In the genomic region with DNA sequence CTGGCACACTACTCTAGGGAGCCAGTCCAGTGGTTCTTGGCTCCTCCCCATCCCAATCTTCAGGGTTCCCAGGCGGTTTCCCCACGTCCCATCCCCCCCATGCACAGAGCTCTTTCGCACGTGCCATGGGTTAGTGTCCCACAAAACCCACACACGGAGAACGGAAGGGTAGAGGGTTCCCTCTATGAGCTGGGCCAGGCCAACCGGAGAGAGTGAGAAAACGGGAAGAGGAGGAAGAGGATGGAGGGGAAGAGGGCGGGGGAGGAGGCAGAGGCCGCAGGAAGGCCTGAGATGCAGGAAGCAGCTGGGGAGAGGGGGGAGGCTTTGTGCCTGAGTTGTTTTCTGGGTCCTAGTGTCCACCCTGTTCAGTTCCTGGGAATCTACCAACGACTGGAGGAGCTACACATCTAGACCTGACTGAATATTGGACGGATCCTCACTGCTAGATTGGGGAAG, we compare ENCODE assay signal across 8 mouse cellular contexts. TPM values are rescaled to one million over a fixed set of nuclear protein-coding genes. Genes with fewer than 3 reads are reported as not detected.
DNase-seq lines count a peak whose midpoint lies in the region; ATAC-seq and TF ChIP-seq lines count a peak whose summit lies in the region.

No protein-coding gene starts in this region.

- peak; percentile 67 for ATAC-seq in embryonic facial prominence, embryonic 14.5 days (ENCODE audit: low read depth)
- peak; percentile 75 for ATAC-seq in limb, embryonic 15.5 days (ENCODE audit: insufficient number of reproducible peaks, low FRiP score, low TSS enrichment, low read depth)
- ATAC-seq in midbrain, embryonic 16.5 days = peak; percentile 60

- peaks cover 38% of the 10 kb centered on the region for H3K79me2 ChIP-seq in C2C12 (ENCODE audit: control insufficient read depth, insufficient read depth)

- H3K27me3 ChIP-seq in C2C12 (ENCODE audit: control insufficient read depth, insufficient read depth, insufficient read length) = no peaks in the 10 kb centered on the region
- H3K27me3 ChIP-seq in embryonic facial prominence, embryonic 14.5 days (replicated peaks; ENCODE audit: control insufficient read depth, insufficient read depth, low read length) = no peaks in the 10 kb centered on the region
- H3K27me3 ChIP-seq in limb, embryonic 15.5 days = no peaks in the 10 kb centered on the region
- H3K27me3 ChIP-seq in midbrain, embryonic 16.5 days (ENCODE audit: control insufficient read depth, insufficient read depth, low read depth, low read length) = no peaks in the 10 kb centered on the region

- H3K79me3 ChIP-seq in C2C12 (ENCODE audit: low read depth) = peaks cover 26% of the 10 kb centered on the region

- peak overlapping the region; percentile 69 for H3ac ChIP-seq in C2C12 (ENCODE audit: control insufficient read depth, insufficient read length, low read depth)

- H3K4me3 ChIP-seq in C2C12 (ENCODE audit: insufficient read depth, poor library complexity, severe bottlenecking) = peak overlapping the region; percentile 34
- H3K4me3 ChIP-seq in bone marrow, adult 2 months (replicated peaks; ENCODE audit: control insufficient read depth, low read depth, low read length) = peak overlapping the region; percentile 78
- peak overlapping the region; percentile 91 for H3K4me3 ChIP-seq in embryonic facial prominence, embryonic 14.5 days (ENCODE audit: low read depth, low read length)
- peak overlapping the region; percentile 84 for H3K4me3 ChIP-seq in limb, embryonic 15.5 days
- peak overlapping the region; percentile 90 for H3K4me3 ChIP-seq in midbrain, embryonic 16.5 days (ENCODE audit: low read depth, low read length)

- H3K9ac ChIP-seq in embryonic facial prominence, embryonic 14.5 days (ENCODE audit: low read depth, low read length) = peak overlapping the region; percentile 92
- peak overlapping the region; percentile 28; the same call in 1 of the 2 replicates for H3K9ac ChIP-seq in limb, embryonic 15.5 days
- H3K9ac ChIP-seq in midbrain, embryonic 16.5 days (ENCODE audit: low read depth, low read length) = peak overlapping the region; percentile 74

- peak overlapping the region; percentile 96 for H3K4me2 ChIP-seq in embryonic facial prominence, embryonic 14.5 days (ENCODE audit: low read depth, low read length)
- H3K4me2 ChIP-seq in limb, embryonic 15.5 days = peak overlapping the region; percentile 93
- H3K4me2 ChIP-seq in midbrain, embryonic 16.5 days (ENCODE audit: low read length) = peak overlapping the region; percentile 70

- under 1% methylated on average over 12 of the region's 12 CpGs for WGBS in bone marrow, adult 2 months
- WGBS in embryonic facial prominence, embryonic 14.5 days = 0% methylated on average over 12 of the region's 12 CpGs
- WGBS in limb, embryonic 15.5 days = under 1% methylated on average over 12 of the region's 12 CpGs
- 0% methylated on average over 12 of the region's 12 CpGs for WGBS in midbrain, embryonic 16.5 days

- H3K9me3 ChIP-seq in embryonic facial prominence, embryonic 14.5 days (ENCODE audit: control insufficient read depth, low read length) = no peaks in the 10 kb centered on the region
- H3K9me3 ChIP-seq in limb, embryonic 15.5 days = no peaks in the 10 kb centered on the region
- no peaks in the 10 kb centered on the region for H3K9me3 ChIP-seq in midbrain, embryonic 16.5 days (replicated peaks; ENCODE audit: control insufficient read depth, low read length, poor library complexity, severe bottlenecking)

- no peak for TF ChIP-seq CTCF in C2C12 (IDR thresholded peaks at IDR 0.05; ENCODE audit: control insufficient read depth, insufficient read depth, insufficient read length)
- TF ChIP-seq CTCF in bone marrow, adult 2 months (IDR thresholded peaks at IDR 0.05; ENCODE audit: control insufficient read depth, insufficient read depth, low read length) = 0 out of 2 replicates have a peak, but pooled peaks have one; percentile 3

- H3K4me1 ChIP-seq in bone marrow, adult 2 months (ENCODE audit: control insufficient read depth, insufficient read depth, low read length) = peaks cover 6% of the 10 kb centered on the region
- H3K4me1 ChIP-seq in embryonic facial prominence, embryonic 14.5 days (ENCODE audit: control insufficient read depth, insufficient read depth, low read length) = peaks cover 42% of the 10 kb centered on the region
- H3K4me1 ChIP-seq in limb, embryonic 15.5 days = peaks cover 63% of the 10 kb centered on the region
- peaks cover 36% of the 10 kb centered on the region for H3K4me1 ChIP-seq in midbrain, embryonic 16.5 days (ENCODE audit: control insufficient read depth, insufficient read depth, low read length)

- peak overlapping the region; percentile 58 for H3K27ac ChIP-seq in bone marrow, adult 2 months (ENCODE audit: control insufficient read depth, insufficient read depth, low read depth, low read length, poor library complexity)
- peak overlapping the region; percentile 94 for H3K27ac ChIP-seq in embryonic facial prominence, embryonic 14.5 days (replicated peaks; ENCODE audit: low read depth, low read length)
- H3K27ac ChIP-seq in limb, embryonic 15.5 days = peak overlapping the region; percentile 94
- peak overlapping the region; percentile 96 for H3K27ac ChIP-seq in midbrain, embryonic 16.5 days (ENCODE audit: low read length)

- TF ChIP-seq POLR2A in bone marrow, adult 2 months (IDR thresholded peaks at IDR 0.05; ENCODE audit: borderline replicate concordance, control insufficient read depth, low read depth, low read length) = peak; percentile 63; the same call in 1 of the 2 replicates

- peak; percentile 97 for DNase-seq in embryonic facial prominence, embryonic 14.5 days (ENCODE audit: low spot score)
- DNase-seq in heart, adult 9 months (ENCODE audit: low spot score in 2 of 2) = peak; percentile 89 to 90
- peak; percentile 81 to 86 for DNase-seq in kidney, adult 8-10 months
- DNase-seq in spleen, postnatal 36 days (ENCODE audit: low spot score in 2 of 2) = peak; percentile 80 to 81

- peaks cover 6% of the 10 kb centered on the region for H3K36me3 ChIP-seq in C2C12 (ENCODE audit: control insufficient read depth, insufficient read depth)
- no peaks in the 10 kb centered on the region for H3K36me3 ChIP-seq in embryonic facial prominence, embryonic 14.5 days (ENCODE audit: control insufficient read depth, insufficient read depth, low read length)
- H3K36me3 ChIP-seq in limb, embryonic 15.5 days = 0 out of 2 replicates have a peak, but pooled peaks cover 1% of the 10 kb centered on the region
- H3K36me3 ChIP-seq in midbrain, embryonic 16.5 days (ENCODE audit: control insufficient read depth, insufficient read depth, low read length) = no peaks in the 10 kb centered on the region

TF ChIP-seq in C2C12, 6 proteins besides CTCF, POLR2A, EP300 and RAD21:
- TF ChIP-seq MYOG (IDR thresholded peaks at IDR 0.05; ENCODE audit: control insufficient read depth, extremely low read depth, insufficient read length) (no peak), FOSL1 (IDR thresholded peaks at IDR 0.05; ENCODE audit: insufficient read depth, low read length, poor library complexity, severe bottlenecking) (no peak), CEBPB (IDR thresholded peaks at IDR 0.05; ENCODE audit: low read depth) (no peak), MAX (IDR thresholded peaks at IDR 0.05) (peak; percentile 15), USF1 (IDR thresholded peaks at IDR 0.05; ENCODE audit: low read depth) (no peak), MYOD1 (IDR thresholded peaks at IDR 0.05; ENCODE audit: control insufficient read depth, insufficient read length, low read depth) (peak; percentile 71)

RNA-seq across cellular contexts. Expression of a gene that starts 1.2 kb away (rescaled TPM):
- polyA plus RNA-seq in C2C12 (2012; fragmentation: generic; extraction: Trizol) = 31.8 TPM
- polyA plus RNA-seq in bone marrow, adult 2 months (2011; ENCODE audit: insufficient read depth, insufficient read length, low replicate concordance, missing spikeins) = 68.1 and 73.2 TPM in 2 replicates
- polyA plus RNA-seq in embryonic facial prominence, embryonic 14.5 days (2014; fragmentation: Nextera tagmentation; extraction: Ambion mirVana) = 16.0 and 16.1 TPM in 2 replicates
- 9.7 and 9.9 TPM in 2 replicates for polyA plus RNA-seq in limb, embryonic 15.5 days (2015; fragmentation: Nextera tagmentation; extraction: Ambion mirVana)
- polyA plus RNA-seq in midbrain, embryonic 16.5 days (2015; fragmentation: Nextera tagmentation; extraction: Ambion mirVana) = 18.4 and 19.4 TPM in 2 replicates

RNA-seq across cellular contexts. Expression of a gene that starts 13.5 kb away (rescaled TPM):
- 5.3 TPM for polyA plus RNA-seq in C2C12 (2012; fragmentation: generic; extraction: Trizol)
- polyA plus RNA-seq in bone marrow, adult 2 months (2011; ENCODE audit: insufficient read depth, insufficient read length, low replicate concordance, missing spikeins) = not detected in 2 replicates
- polyA plus RNA-seq in embryonic facial prominence, embryonic 14.5 days (2014; fragmentation: Nextera tagmentation; extraction: Ambion mirVana) = 18.6 and 19.5 TPM in 2 replicates
- 7.5 and 18.9 TPM in 2 replicates for polyA plus RNA-seq in limb, embryonic 15.5 days (2015; fragmentation: Nextera tagmentation; extraction: Ambion mirVana)
- 0.20 TPM in 1 of 2 replicates, not detected in the other for polyA plus RNA-seq in midbrain, embryonic 16.5 days (2015; fragmentation: Nextera tagmentation; extraction: Ambion mirVana)

RNA-seq across cellular contexts. Expression of a gene that starts 20.1 kb away (rescaled TPM):
- 14.0 TPM for polyA plus RNA-seq in C2C12 (2012; fragmentation: generic; extraction: Trizol)
- 54.0 and 80.3 TPM in 2 replicates for polyA plus RNA-seq in bone marrow, adult 2 months (2011; ENCODE audit: insufficient read depth, insufficient read length, low replicate concordance, missing spikeins)
- polyA plus RNA-seq in embryonic facial prominence, embryonic 14.5 days (2014; fragmentation: Nextera tagmentation; extraction: Ambion mirVana) = 21.9 and 29.0 TPM in 2 replicates
- polyA plus RNA-seq in limb, embryonic 15.5 days (2015; fragmentation: Nextera tagmentation; extraction: Ambion mirVana) = 21.4 and 25.1 TPM in 2 replicates
- polyA plus RNA-seq in midbrain, embryonic 16.5 days (2015; fragmentation: Nextera tagmentation; extraction: Ambion mirVana) = 164 and 171 TPM in 2 replicates

RNA-seq across cellular contexts. Expression of a gene that starts 22.2 kb away (rescaled TPM):
- not detected for polyA plus RNA-seq in C2C12 (2012; fragmentation: generic; extraction: Trizol)
- polyA plus RNA-seq in bone marrow, adult 2 months (2011; ENCODE audit: insufficient read depth, insufficient read length, low replicate concordance, missing spikeins) = not detected in 2 replicates
- polyA plus RNA-seq in embryonic facial prominence, embryonic 14.5 days (2014; fragmentation: Nextera tagmentation; extraction: Ambion mirVana) = 0.25 and 0.61 TPM in 2 replicates
- 0.42 TPM in 1 of 2 replicates, not detected in the other for polyA plus RNA-seq in limb, embryonic 15.5 days (2015; fragmentation: Nextera tagmentation; extraction: Ambion mirVana)
- polyA plus RNA-seq in midbrain, embryonic 16.5 days (2015; fragmentation: Nextera tagmentation; extraction: Ambion mirVana) = not detected in 2 replicates

RNA-seq across cellular contexts. Expression of a gene that starts 51.6 kb away (rescaled TPM):
- polyA plus RNA-seq in C2C12 (2012; fragmentation: generic; extraction: Trizol) = 1.8 TPM
- polyA plus RNA-seq in bone marrow, adult 2 months (2011; ENCODE audit: insufficient read depth, insufficient read length, low replicate concordance, missing spikeins) = 3.2 and 8.1 TPM in 2 replicates
- 37.8 and 41.6 TPM in 2 replicates for polyA plus RNA-seq in embryonic facial prominence, embryonic 14.5 days (2014; fragmentation: Nextera tagmentation; extraction: Ambion mirVana)
- polyA plus RNA-seq in limb, embryonic 15.5 days (2015; fragmentation: Nextera tagmentation; extraction: Ambion mirVana) = 33.4 and 42.9 TPM in 2 replicates
- polyA plus RNA-seq in midbrain, embryonic 16.5 days (2015; fragmentation: Nextera tagmentation; extraction: Ambion mirVana) = 24.1 and 27.5 TPM in 2 replicates

Comparison
In these comparisons a context has a peak if more than half of its experiments do, and no peak if none do; other contexts are left out.
1. Peak in every context shown above with its lines: DNase-seq, ATAC-seq, H3K4me3 ChIP-seq and H3K27ac ChIP-seq.
2. H3K4me3 ChIP-seq: peak in every context shown above with its lines; median percentile 91 in embryonic facial prominence, embryonic 14.5 days; 90 in midbrain, embryonic 16.5 days; 84 in limb, embryonic 15.5 days; 78 in bone marrow, adult 2 months; 34 in C2C12.
3. H3K9ac ChIP-seq: peak in every context shown above with its lines; median percentile 92 in embryonic facial prominence, embryonic 14.5 days; 74 in midbrain, embryonic 16.5 days; 28 in limb, embryonic 15.5 days.